Mouse (Mus musculus) embryo, embryonic 10 days (tissue): ENCODE results near the gene Celf2.

ENCODE experiments used
- DNase-seq: peaks from one replicate; pipeline ENCODE4 v3.0.0-alpha.2; 2015; ENCODE audit warnings: low spot score

Gene Celf2

DNA sequence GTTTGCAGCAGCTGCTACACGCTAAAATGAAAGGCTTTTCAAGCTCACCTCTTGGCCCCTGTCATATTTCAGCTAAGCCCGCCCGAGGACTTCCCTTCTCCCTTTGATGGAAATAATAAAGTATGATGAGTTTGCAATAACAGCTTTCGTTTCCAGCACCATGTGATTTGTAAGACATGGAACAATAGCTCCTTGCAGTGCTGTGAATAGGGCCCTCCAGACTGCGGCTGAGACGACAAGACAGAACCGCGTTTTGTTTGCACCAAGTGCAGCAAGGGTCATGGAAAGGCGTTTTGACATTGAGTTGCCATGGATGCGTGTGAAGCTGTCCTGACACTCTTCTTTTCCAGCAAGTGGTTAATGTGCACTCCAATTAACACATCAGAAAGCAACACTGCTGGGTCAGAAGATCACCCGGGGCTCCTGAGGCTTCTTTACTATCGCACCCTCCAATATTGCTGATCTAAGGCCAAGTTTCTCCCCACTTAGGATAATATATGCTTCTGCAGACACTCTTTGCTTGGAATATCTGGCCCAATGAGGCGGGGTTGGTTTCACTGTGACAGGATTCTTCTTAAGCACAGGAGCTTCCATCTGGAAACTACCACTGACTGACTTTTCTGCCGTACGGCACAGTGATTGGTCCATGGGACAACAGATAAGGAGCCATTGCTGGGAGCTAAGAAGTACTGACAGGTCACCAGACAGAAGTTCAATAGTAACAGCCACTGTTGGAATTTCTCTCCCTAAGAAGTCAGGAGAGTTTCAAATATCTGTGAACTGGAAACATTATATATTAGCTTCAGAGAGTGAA, 301.5 kb downstream of the Celf2 start:
- DNase-seq = peak; percentile 66

DNA sequence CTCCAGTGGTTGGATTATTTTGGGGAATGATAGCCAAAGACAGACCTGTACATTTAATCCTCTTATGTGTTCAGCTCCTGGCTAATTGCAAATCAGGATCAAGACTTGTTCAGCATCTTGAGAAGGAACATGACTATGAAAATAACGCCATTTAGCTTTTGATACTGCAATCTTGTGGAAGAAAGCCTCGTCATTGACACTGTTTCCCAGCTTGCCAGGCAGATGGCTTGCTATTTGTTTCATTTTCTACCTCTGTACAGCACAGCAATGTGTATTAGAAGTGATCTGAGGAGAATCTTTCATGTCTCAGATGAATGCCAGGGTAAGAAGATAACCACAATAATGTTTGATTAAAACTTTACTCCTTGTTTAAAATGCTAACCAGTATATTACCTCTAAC, 315.9 kb downstream of the Celf2 start:
- no peak for DNase-seq

GRCm38 (mm10) chr2:7179186-7179585, 330.2 kb downstream of the Celf2 start:
- DNase-seq = no peak

DNA sequence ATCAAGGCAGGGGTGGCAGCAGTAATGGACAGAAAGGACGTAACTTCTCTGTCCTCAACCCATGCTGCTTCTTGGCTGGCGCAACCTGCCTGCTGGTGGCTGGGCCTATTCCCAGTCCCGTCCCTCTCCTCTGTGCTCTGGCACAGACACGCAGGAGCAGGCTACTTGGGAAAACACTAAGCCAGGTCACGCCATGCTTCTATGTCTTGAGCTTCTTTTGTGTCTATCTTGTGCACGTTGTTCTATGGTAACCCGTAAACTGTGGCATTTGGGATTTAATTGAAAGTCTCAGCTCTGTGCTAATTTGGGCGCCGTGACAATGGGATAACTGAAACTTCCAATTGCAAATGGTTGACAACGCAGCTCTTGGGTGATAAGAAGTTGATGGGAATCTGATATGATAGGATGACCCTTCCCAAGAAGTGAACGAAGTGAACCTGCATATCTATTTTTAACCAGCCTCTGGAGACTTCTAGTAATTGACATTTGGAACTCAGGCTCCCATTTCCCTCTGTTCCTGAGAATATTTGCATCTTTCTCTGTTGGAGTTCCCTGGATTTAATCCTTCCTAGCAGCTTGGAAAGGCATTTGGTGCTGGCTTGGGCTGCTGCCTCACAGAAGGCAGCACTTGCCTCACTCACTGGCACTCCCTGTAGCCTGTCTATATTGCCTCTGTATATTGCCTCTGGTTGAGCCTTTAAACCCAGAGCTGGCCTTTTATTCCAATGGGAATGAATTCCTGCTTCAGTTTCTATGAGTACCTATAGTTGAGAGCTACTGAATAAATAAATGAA, 335.9 kb downstream of the Celf2 start:
- DNase-seq = no peak

DNA sequence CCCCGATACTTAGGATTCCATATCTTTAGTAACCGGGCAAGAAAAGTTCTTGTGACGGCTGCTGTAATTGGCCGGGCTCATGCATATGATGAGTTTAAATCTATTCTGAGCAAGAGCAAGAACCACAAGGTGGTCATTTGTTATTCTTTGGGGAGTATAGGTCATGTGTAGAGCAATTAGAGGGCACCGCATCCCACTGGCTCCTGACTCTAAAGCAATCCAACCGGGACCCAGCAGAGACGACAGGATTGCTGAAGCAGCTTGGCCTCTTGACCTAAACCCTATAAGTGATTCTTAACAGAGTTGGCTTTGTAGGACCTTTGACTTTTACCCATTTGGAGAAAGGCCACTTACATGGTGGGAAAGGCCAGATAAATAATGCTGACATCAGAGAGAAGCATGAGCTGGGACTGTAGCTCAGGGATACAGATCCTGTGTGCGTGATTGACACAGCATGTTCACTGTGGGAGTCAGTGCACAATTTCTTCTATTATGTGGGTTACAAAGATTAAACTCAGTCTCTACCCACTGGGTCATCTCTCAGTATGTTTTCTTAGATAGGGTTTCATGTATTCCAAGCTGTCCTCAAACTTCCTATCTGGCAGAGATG, 338.2 kb downstream of the Celf2 start:
- peak; percentile 78 for DNase-seq

DNA sequence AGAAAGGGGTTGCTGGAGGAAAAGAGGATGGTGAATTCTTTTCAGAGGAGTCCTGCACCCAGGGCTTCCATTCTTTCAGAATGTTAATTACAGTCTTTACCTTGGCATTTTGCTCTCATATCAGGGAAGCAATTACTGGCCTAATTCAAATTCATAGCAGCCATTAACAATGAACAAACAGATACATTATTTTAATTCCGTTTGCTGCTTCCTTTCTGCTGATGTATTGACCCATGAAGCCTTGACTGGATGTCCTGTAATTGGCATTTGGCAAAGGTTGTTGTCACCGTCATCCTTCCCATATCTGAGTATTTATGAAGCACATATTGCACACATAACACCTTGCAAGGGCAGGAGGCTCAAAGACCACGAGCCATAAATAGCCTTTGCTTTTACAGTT, 343.6 kb downstream of the Celf2 start:
- no peak for DNase-seq

GRCm38 (mm10) chr2:7160108-7160507, 349.3 kb downstream of the Celf2 start:
- DNase-seq = no peak

DNA sequence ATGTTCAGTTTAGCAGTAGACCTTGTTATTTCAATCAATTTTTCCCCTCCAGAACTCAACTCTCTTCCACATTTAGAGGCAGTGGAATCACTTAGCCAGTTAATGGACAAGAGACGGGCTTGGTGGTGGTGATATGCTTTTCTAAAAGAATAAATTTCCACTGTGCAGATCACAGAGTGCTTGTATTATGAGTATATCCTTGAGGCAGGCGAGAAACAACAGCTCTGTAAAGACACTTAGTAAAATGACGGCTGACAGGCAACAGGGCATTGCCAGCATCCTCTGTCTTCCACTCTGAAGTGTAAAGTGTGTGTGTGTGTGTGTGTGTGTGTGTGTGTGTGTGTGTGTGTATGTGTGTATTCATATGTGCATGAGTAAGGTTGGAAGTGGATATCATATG, 362.1 kb downstream of the Celf2 start:
- DNase-seq = no peak

DNA sequence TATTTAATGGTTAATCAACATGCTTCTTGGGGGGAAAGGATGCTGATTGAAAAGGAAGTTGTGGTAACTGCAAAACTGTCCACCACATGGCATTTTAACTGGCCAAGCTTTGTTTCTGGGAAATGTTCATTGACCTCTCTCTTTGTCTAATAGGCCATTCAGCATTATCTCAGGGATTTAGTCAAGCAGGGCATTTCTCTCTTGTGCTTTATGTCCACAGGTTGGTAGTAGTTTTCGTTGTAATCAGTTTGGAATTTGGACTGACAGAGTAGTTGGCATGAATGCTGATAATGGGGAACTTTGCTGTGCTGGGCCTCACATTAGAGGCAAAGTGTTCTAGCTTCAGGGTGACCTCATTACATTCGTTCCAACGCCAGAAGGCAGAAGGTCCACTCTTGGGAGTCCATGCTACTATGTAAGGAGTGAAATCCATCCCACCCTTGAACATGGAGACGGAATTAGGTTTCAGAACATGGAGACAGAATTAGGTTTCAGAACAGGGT, 363.8 kb downstream of the Celf2 start:
- no peak for DNase-seq

GRCm38 (mm10) chr2:7144871-7145270, 364.5 kb downstream of the Celf2 start:
- DNase-seq = no peak

DNA sequence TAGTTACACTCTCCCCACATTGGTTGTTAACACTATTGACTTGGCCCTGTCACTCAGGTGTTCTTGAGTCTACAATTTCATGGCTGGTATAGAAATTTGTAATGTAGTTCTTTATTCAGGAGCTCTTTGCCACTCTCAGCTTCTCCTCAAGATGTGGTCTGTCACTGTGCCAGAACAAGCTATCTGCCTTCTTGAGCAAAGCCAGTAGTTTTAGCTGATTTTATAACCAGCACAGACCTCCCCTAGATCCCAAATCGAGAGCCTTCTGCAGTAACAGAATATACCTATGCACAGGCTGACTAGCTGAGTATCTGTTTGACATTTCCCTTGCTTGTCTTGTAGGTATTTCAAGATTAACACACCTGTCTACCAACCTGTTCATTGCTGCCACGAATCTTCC, 386.0 kb downstream of the Celf2 start:
- no peak for DNase-seq

- peak; percentile 54 for DNase-seq
Measured at GRCm38 (mm10) chr2:7115801-7116200, 393.6 kb downstream of the Celf2 start.

DNA sequence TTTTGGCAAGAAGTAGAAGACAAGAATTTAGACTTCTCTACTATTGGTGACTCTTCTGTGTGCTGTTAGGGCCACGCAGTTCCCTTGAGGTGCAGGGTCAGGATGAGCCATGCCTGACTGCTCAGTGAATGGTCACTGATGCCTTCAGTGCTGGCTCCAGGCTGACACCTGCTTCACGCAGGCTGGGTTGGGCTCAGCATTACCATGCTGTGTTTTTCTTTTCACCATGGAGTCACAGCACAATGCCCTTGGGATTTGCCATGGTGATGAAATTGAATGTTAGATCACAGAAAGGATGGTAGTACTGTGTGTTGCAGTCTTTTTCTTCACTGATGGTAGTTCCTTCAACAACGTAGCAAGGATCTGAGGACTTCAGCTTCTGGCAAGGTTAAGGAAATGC, 394.2 kb downstream of the Celf2 start:
- peak; percentile 21 for DNase-seq

GRCm38 (mm10) chr2:7113738-7114137, 395.6 kb downstream of the Celf2 start:
- no peak for DNase-seq

GRCm38 (mm10) chr2:7112156-7112813, 397.1 kb downstream of the Celf2 start:
- DNase-seq = no peak

DNA sequence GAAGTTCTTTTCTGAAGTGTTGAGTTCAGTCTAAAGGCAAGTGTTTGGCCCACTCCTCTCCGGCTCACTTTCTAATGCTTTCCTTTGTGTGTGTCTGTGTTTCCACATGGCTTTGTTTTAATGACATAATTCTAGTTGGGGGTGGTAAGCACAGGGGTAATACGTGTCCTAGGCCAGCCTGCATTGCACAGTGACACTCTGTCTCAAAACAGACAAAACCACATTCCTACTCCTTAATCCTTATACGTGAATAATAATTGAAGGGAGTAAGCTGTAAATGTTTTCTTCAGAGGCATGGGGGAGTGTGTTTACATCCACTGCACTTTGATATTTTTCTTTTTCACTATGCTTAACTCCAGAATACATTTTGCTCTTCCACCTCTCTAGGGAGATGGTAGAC, 415.9 kb downstream of the Celf2 start:
- no peak for DNase-seq

DNA sequence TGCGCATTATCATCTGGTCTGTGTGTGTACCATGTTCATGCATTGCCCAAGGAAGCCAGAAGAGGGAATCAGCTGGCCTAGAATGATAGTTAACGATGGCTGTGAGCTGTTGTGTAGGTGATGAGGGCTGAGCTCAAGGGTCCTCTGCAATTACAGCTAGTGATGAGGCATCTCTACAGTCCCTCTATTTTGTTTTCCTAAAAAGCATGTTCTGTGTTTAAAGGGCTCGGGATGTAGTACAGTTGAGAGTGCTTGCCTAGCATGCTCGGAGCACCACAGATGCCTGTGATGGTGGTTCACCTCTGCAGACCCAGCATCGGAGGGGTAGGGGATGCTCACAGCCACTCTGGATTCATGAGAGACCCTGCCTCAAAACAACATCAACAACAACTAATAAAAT, 416.7 kb downstream of the Celf2 start:
- no peak for DNase-seq

DNA sequence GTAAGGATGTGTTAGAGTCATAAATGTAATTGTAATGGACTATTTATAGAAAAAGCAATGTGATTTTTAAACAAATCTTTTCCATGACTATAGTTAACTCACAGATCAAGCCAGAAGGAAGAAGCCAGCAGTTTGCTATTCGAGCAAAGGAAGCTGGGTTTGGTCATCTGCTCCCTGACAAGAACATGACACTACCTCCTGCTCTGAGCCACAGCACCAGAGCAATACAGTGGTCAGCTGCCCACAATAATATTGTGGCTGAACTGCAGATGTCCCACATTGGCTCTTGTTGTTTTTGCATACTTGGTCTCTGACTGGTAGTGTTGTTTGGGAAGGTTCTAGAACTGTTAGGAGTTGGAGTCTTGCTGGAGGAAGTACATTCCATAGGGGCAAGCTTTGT, 418.9 kb downstream of the Celf2 start:
- no peak for DNase-seq

- peak; percentile 58 for DNase-seq
Measured at GRCm38 (mm10) chr2:7089069-7089834, 420.1 kb downstream of the Celf2 start.

DNA sequence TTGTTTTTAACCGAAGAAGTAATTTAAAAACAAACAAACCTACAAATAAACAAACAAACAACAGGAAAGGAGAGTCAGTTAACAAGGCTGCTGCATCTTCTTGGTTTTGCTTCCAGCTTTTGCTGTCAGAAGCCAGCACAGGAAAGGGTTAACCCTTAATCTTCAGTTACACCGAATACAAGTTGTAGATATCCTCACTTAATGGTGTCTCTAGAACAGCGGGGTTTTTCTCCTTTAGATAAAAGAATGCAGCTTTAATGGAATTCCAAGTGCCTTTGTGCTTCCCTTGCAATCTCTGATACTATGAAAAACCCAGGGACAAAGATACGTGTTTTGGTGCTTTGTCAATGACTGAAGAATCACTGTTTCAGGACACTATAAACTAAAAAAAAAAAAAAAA, 420.8 kb downstream of the Celf2 start:
- no peak for DNase-seq

- DNase-seq = no peak
Measured at GRCm38 (mm10) chr2:7087480-7087879, 421.9 kb downstream of the Celf2 start.
